Mouse (Mus musculus) MEL (cell line): ENCODE measurements around the gene Fiz1.

ENCODE experiments used
- CHD2 ChIP-seq: IDR thresholded peaks from 2 replicates; pipeline ENCODE4 v1.6.1; 2011; ENCODE audit warnings: low read length, improper control_type of control experiment
- CTCF ChIP-seq, 3 experiments: IDR thresholded peaks in 2 of 3; conservative IDR thresholded peaks in 1 of 3; 2 replicates each; pipeline ENCODE4 v1.5.1; 2011 to 2012; ENCODE audit warnings: low read length in 3 of 3, low read depth in 2 of 3, mild to moderate bottlenecking in 2 of 3, improper control_type of control experiment in 1 of 3, inconsistent platforms in 1 of 3, mixed read lengths in 1 of 3, moderate library complexity in 1 of 3; ENCODE audit not compliant: control insufficient read depth in 1 of 3, insufficient read depth in 1 of 3, poor library complexity in 1 of 3, severe bottlenecking in 1 of 3
- EP300 ChIP-seq, 2 experiments: IDR thresholded peaks; 2 replicates each; pipeline ENCODE4 v1.6.1; 2011; ENCODE audit warnings: improper control_type of control experiment in 2 of 2, low read length in 2 of 2, low read depth in 1 of 2, mild to moderate bottlenecking in 1 of 2
- GABPA ChIP-seq: IDR thresholded peaks from 2 replicates; pipeline ENCODE4 v1.6.1; 2012; ENCODE audit warnings: low read depth, mild to moderate bottlenecking, inconsistent platforms, low read length, improper control_type of control experiment, moderate library complexity
- GATA1 ChIP-seq: IDR thresholded peaks from 2 replicates; pipeline ENCODE4 v1.6.1; 2011; ENCODE audit warnings: low read depth, low read length, improper control_type of control experiment
- JUND ChIP-seq: IDR thresholded peaks from 2 replicates; pipeline ENCODE4 v1.6.1; 2011; ENCODE audit warnings: low read depth, mild to moderate bottlenecking, improper control_type of control experiment, low read length
- POLR2A ChIP-seq, 2 experiments: IDR thresholded peaks; 2 replicates each; pipeline ENCODE4 v1.6.1; 2011 to 2012; ENCODE audit warnings: low read length in 2 of 2, mild to moderate bottlenecking in 2 of 2, control low read depth in 1 of 2, improper control_type of control experiment in 1 of 2, low read depth in 1 of 2, moderate library complexity in 1 of 2; ENCODE audit not compliant: control insufficient read depth in 1 of 2, insufficient read depth in 1 of 2, poor library complexity in 1 of 2
- RCOR1 ChIP-seq: IDR thresholded peaks from 2 replicates; pipeline ENCODE4 v1.6.1; 2012; ENCODE audit warnings: low read depth, mild to moderate bottlenecking, inconsistent platforms, low read length, improper control_type of control experiment
- SMC3 ChIP-seq: IDR thresholded peaks from 2 replicates; pipeline ENCODE4 v1.6.1; 2011; ENCODE audit warnings: low read depth, low read length, improper control_type of control experiment

DNA sequence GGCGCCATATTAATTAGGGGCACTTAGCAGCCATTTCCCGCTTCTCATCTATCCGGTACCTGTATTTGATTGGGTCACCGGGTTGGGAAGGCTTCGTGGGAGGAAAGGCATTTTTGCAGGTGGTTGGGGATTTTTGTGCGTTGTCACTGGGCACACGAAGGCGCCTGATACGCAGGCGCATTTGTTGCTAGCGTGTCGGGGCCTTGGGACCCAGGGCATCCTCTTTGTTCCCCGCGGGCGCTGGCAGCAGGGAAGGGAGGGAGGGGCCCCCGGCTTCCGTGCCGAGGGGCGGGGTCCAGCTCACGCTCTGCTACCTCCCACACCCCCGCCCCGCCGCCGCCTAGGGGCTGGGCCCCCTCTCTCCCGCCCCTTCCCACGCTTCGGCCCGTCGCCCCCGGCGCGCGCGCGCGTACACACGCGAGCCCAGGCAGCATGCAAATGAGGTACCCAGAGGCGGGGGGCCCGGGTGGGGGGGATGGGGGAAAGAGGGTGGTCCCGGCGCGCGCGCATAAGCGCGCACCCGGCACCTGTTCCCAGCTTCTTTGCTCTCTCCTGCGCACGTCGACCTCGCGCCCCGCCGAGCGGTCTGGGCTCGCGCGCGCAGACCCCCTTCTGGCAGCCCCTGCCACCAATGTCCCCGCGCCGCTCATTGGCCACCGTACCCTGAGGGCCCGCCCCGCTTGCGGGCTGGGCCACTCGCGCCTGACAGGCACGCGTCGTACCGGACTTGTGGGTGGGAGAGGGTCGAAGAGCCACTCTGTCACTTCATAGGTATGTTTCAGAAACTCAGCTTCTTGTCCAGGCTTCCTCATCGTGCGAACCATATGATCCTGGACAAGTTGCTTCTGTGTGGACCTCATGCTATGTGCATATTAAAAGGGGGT lies 863 bp upstream of the Fiz1 start, which contains the start of gene Gm44973:
- no peak for TF ChIP-seq SMC3
- no peak for TF ChIP-seq CHD2
- TF ChIP-seq GABPA: no peak
- TF ChIP-seq CTCF (IDR thresholded peaks at IDR 0.05 in 2 of 3, conservative IDR thresholded peaks at IDR 0.05 in 1 of 3; ENCODE audit: control insufficient read depth in 1 of 3, insufficient read depth in 1 of 3, low read depth in 2 of 3, low read length in 3 of 3, poor library complexity in 1 of 3, severe bottlenecking in 1 of 3): no peak
- TF ChIP-seq RCOR1: no peak
- TF ChIP-seq EP300 (IDR thresholded peaks at IDR 0.05; ENCODE audit: low read depth in 1 of 2, low read length in 2 of 2): 0 out of 4 replicates have a peak, but pooled peaks of 1 of the 2 experiments have one; percentile 7
- peak; percentile 35 to 57; a peak in 2 of 4 replicates for TF ChIP-seq POLR2A (IDR thresholded peaks at IDR 0.05; ENCODE audit: control insufficient read depth in 1 of 2, insufficient read depth in 1 of 2, low read depth in 1 of 2, low read length in 2 of 2, poor library complexity in 1 of 2)
- peak; percentile 85 for TF ChIP-seq GATA1
- TF ChIP-seq JUND: no peak
